Mouse (Mus musculus) stomach, postnatal 0 days (tissue): ENCODE measurements at regions not wholly inside any gene's neighbourhood (a gene's known extent, or its start where the extent isn't known, plus 50 kb on each side); places are given as distances from the start of the nearest gene placed in this dataset.
A peak's percentile ranks its signal among the peaks of the same experiment; 100 is the strongest.

ENCODE experiments used
- ATAC-seq: fragments of 200-750 bp; cut with Nextera tagmentation; 2 replicates; pipeline ENCODE4 v1.8.0; 2017; ENCODE audit not compliant: low FRiP score, low TSS enrichment
- DNase-seq: peaks from one replicate; pipeline ENCODE4 v3.0.0-alpha.2; 2016; ENCODE audit warnings: low spot score
- H3K27ac ChIP-seq: fragments of 300-500 bp; sonication (generic); replicated peaks from 2 replicates; pipeline ENCODE4 v1.5.1; 2014; ENCODE audit warnings: mild to moderate bottlenecking, control low read depth
- H3K27me3 ChIP-seq: fragments of 300-500 bp; sonication (generic); 2 replicates; pipeline ENCODE4 v1.6.1; 2014; ENCODE audit warnings: low read length; ENCODE audit not compliant: control insufficient read depth, insufficient read depth
- H3K36me3 ChIP-seq: fragments of 300-500 bp; sonication (generic); 2 replicates; pipeline ENCODE4 v1.6.1; 2014; ENCODE audit warnings: low read length, mixed read lengths; ENCODE audit not compliant: control insufficient read depth, insufficient read depth
- H3K4me1 ChIP-seq: fragments of 300-500 bp; sonication (generic); replicated peaks from 2 replicates; pipeline ENCODE4 v1.6.1; 2014; ENCODE audit warnings: antibody characterized with exemption; ENCODE audit not compliant: control insufficient read depth, insufficient read depth
- H3K4me2 ChIP-seq: fragments of 300-500 bp; sonication (generic); replicated peaks from 2 replicates; pipeline ENCODE4 v1.6.1; 2014; ENCODE audit warnings: low read depth, mild to moderate bottlenecking, control low read depth, moderate library complexity
- H3K4me3 ChIP-seq: fragments of 300-500 bp; sonication (generic); 2 replicates; pipeline ENCODE4 v1.5.1; 2014; ENCODE audit warnings: low read depth, low read length, control low read depth
- H3K9ac ChIP-seq: fragments of 300-500 bp; sonication (generic); 2 replicates; pipeline ENCODE4 v1.6.1; 2014; ENCODE audit warnings: mild to moderate bottlenecking, low read length, control low read depth, mixed read lengths
- H3K9me3 ChIP-seq: fragments of 300-500 bp; sonication (generic); 2 replicates; pipeline ENCODE4 v1.6.1; 2016; ENCODE audit warnings: low read length; ENCODE audit not compliant: control insufficient read depth
- CTCF ChIP-seq: IDR thresholded peaks from 2 replicates; pipeline ENCODE4 v1.5.1; 2016; ENCODE audit warnings: antibody characterized with exemption, low read depth, mild to moderate bottlenecking, moderate library complexity
- EP300 ChIP-seq: optimal IDR thresholded peaks from 2 replicates; pipeline ENCODE3; 2016; ENCODE audit warnings: antibody characterized with exemption
- WGBS: fragments of 180-500 bp; shearing (Covaris S2); extraction: QIAGEN DNeasy Blood & Tissue Kit; methylation state at CpG from one replicate; pipeline ENCODE4 v1.1.7; 2014; 5-methylcytosine and 5-hydroxymethylcytosine counted together

GRCm38 (mm10) chr15:96769751-96770150 lies 70.2 kb upstream of the Slc38a2 start:
- DNase-seq (no peak), ATAC-seq (no peak)
- 70% methylated on average over 11 of the region's 11 CpGs for WGBS
- no peak overlapping the region for H3K4me2 ChIP-seq
- no peak overlapping the region for H3K4me3 ChIP-seq
- no peaks in the 10 kb centered on the region for H3K9me3 ChIP-seq
- no peak overlapping the region for H3K9ac ChIP-seq
- H3K27me3 ChIP-seq: no peaks in the 10 kb centered on the region
- H3K36me3 ChIP-seq: no peaks in the 10 kb centered on the region
- H3K27ac ChIP-seq: peak overlapping the region; percentile 25; the same call in 1 of the 2 replicates
- TF ChIP-seq EP300 (no peak), CTCF (no peak)
- 0 out of 2 replicates have a peak, but pooled peaks cover 3% of the 10 kb centered on the region for H3K4me1 ChIP-seq

GRCm38 (mm10) chr15:96768301-96768993 lies 68.9 kb upstream of the Slc38a2 start:
- TF ChIP-seq EP300 (no peak), CTCF (no peak)
- H3K4me1 ChIP-seq: no peaks in the 10 kb centered on the region
- DNase-seq: no peak
- no peak overlapping the region for H3K4me3 ChIP-seq
- no peaks in the 10 kb centered on the region for H3K36me3 ChIP-seq
- ATAC-seq: peak; percentile 36; the same call in 1 of the 2 replicates
- no peaks in the 10 kb centered on the region for H3K27me3 ChIP-seq
- H3K9ac ChIP-seq: no peak overlapping the region
- H3K9me3 ChIP-seq: no peaks in the 10 kb centered on the region
- no peak overlapping the region for H3K27ac ChIP-seq
- WGBS: 77% methylated on average over 19 of the region's 19 CpGs
- H3K4me2 ChIP-seq: no peak overlapping the region

- Histone ChIP-seq H3K4me2 (no peak overlapping the region), H3K27me3 (no peaks in the 10 kb centered on the region), H3K27ac (no peak overlapping the region), H3K9me3 (no peaks in the 10 kb centered on the region), H3K4me1 (no peaks in the 10 kb centered on the region), H3K9ac (no peak overlapping the region), H3K36me3 (no peaks in the 10 kb centered on the region), H3K4me3 (no peak overlapping the region)
- ATAC-seq: no peak
- 88% methylated on average over 5 of the region's 5 CpGs for WGBS
- TF ChIP-seq CTCF (no peak), EP300 (no peak)
- DNase-seq: no peak
Measured at GRCm38 (mm10) chr15:96767188-96767587, 67.7 kb upstream of the Slc38a2 start.

GRCm38 (mm10) chr15:96766238-96766637 lies 66.7 kb upstream of the Slc38a2 start:
- no peaks in the 10 kb centered on the region for H3K4me1 ChIP-seq
- WGBS: 94% methylated on average over 9 of the region's 9 CpGs
- no peaks in the 10 kb centered on the region for H3K9me3 ChIP-seq
- no peak overlapping the region for H3K9ac ChIP-seq
- no peak for ATAC-seq
- DNase-seq: no peak
- no peak overlapping the region for H3K4me3 ChIP-seq
- H3K27ac ChIP-seq: no peak overlapping the region
- TF ChIP-seq EP300 (no peak), CTCF (no peak)
- H3K36me3 ChIP-seq: no peaks in the 10 kb centered on the region
- H3K27me3 ChIP-seq: no peaks in the 10 kb centered on the region
- no peak overlapping the region for H3K4me2 ChIP-seq

- H3K4me3 ChIP-seq: no peak overlapping the region
- DNase-seq: no peak
- H3K4me2 ChIP-seq: no peak overlapping the region
- no peak overlapping the region for H3K27ac ChIP-seq
- no peaks in the 10 kb centered on the region for H3K4me1 ChIP-seq
- no peaks in the 10 kb centered on the region for H3K9me3 ChIP-seq
- H3K9ac ChIP-seq: no peak overlapping the region
- TF ChIP-seq CTCF (no peak), EP300 (no peak)
- H3K36me3 ChIP-seq: no peaks in the 10 kb centered on the region
- H3K27me3 ChIP-seq: no peaks in the 10 kb centered on the region
- no peak for ATAC-seq
- WGBS: 55% methylated on average over 1 of the region's 1 CpGs
Measured at GRCm38 (mm10) chr15:96763611-96764010, 64.1 kb upstream of the Slc38a2 start.
